In genomic region chr1:37867056-37867455, GRCm38 (mm10) we compare ENCODE assay signal across 9 mouse cellular contexts. TPM values are rescaled to one million over a fixed set of nuclear protein-coding genes. Genes with fewer than 3 reads are reported as not detected.
DNase-seq lines count a peak whose midpoint lies in the region; ATAC-seq and TF ChIP-seq lines count a peak whose summit lies in the region.
"Had no signal": no experiment of that assay in that cellular context is flagged by ENCODE, and none has a peak within 500 bp of the region (broad histone marks: within the 10 kb centered on the region; RNA-seq: fewer than 3 reads in every experiment).

No protein-coding gene starts in this region.

- DNase-seq in forebrain, postnatal 0 days, result no peak
- DNase-seq in midbrain, embryonic 14.5 days, result peak; percentile 41
- DNase-seq in adrenal gland, postnatal 25 days, result peak; percentile 52
- peak; percentile 82 for DNase-seq in induced T-regulatory cell, adult 2 months (ENCODE audit: low read depth)
- DNase-seq in neural tube, embryonic 11.5 days (ENCODE audit: low spot score), result peak; percentile 24

- no peak for ATAC-seq in forebrain, postnatal 0 days
- ATAC-seq in forebrain, embryonic 12.5 days (ENCODE audit: low FRiP score), result no peak
- ATAC-seq in midbrain, embryonic 14.5 days (ENCODE audit: low FRiP score, low TSS enrichment), result no peak
- no peak for ATAC-seq in midbrain, embryonic 15.5 days (replicated peaks)
- ATAC-seq in neural tube, embryonic 11.5 days (ENCODE audit: insufficient read depth, low FRiP score, low TSS enrichment), result no peak
- no peak for ATAC-seq in megakaryocyte-erythroid progenitor cell, adult 5-6 weeks (replicated peaks; ENCODE audit: low FRiP score, low TSS enrichment, poor library complexity, severe bottlenecking)

- no peak overlapping the region for H3K27ac ChIP-seq in forebrain, postnatal 0 days (ENCODE audit: low read depth, low read length)
- H3K27ac ChIP-seq in forebrain, embryonic 12.5 days, result no peak overlapping the region
- no peak overlapping the region for H3K27ac ChIP-seq in midbrain, embryonic 14.5 days (replicated peaks; ENCODE audit: low read depth, low read length)
- H3K27ac ChIP-seq in midbrain, embryonic 15.5 days, result no peak overlapping the region
- no peak overlapping the region for H3K27ac ChIP-seq in neural tube, embryonic 11.5 days (ENCODE audit: low read depth, low read length)

- peaks cover 3% of the 10 kb centered on the region; the same call in 1 of the 2 replicates for H3K27me3 ChIP-seq in forebrain, postnatal 0 days (ENCODE audit: insufficient read depth, low read length)
- H3K27me3 ChIP-seq in forebrain, embryonic 12.5 days, result peaks cover 10% of the 10 kb centered on the region; the same call in 1 of the 2 replicates
- H3K27me3 ChIP-seq in midbrain, embryonic 14.5 days (ENCODE audit: control insufficient read depth, insufficient read depth, low read length), result no peaks in the 10 kb centered on the region
- H3K27me3 ChIP-seq in midbrain, embryonic 15.5 days (replicated peaks), result peaks cover 7% of the 10 kb centered on the region; the same call in 1 of the 2 replicates
- H3K27me3 ChIP-seq in neural tube, embryonic 11.5 days (ENCODE audit: control insufficient read depth, insufficient read depth, low read length), result no peaks in the 10 kb centered on the region

- no peaks in the 10 kb centered on the region for H3K9me3 ChIP-seq in forebrain, postnatal 0 days (ENCODE audit: low read length)
- H3K9me3 ChIP-seq in forebrain, embryonic 12.5 days, result no peaks in the 10 kb centered on the region
- H3K9me3 ChIP-seq in midbrain, embryonic 14.5 days (ENCODE audit: control insufficient read depth, low read length), result no peaks in the 10 kb centered on the region
- H3K9me3 ChIP-seq in midbrain, embryonic 15.5 days, result no peaks in the 10 kb centered on the region
- no peaks in the 10 kb centered on the region for H3K9me3 ChIP-seq in neural tube, embryonic 11.5 days (ENCODE audit: control insufficient read depth, low read length)

- H3K4me1 ChIP-seq in forebrain, postnatal 0 days (ENCODE audit: insufficient read depth), result no peaks in the 10 kb centered on the region
- peaks cover 10% of the 10 kb centered on the region for H3K4me1 ChIP-seq in forebrain, embryonic 12.5 days
- peaks cover 13% of the 10 kb centered on the region; the same call in 1 of the 2 replicates for H3K4me1 ChIP-seq in midbrain, embryonic 14.5 days (ENCODE audit: control insufficient read depth, insufficient read depth, low read length)
- peaks cover 18% of the 10 kb centered on the region for H3K4me1 ChIP-seq in midbrain, embryonic 15.5 days
- no peaks in the 10 kb centered on the region for H3K4me1 ChIP-seq in neural tube, embryonic 11.5 days (ENCODE audit: control insufficient read depth, insufficient read depth, low read length)

- WGBS in forebrain, postnatal 0 days, result 82% methylated on average over 1 of the region's 1 CpGs
- WGBS in forebrain, embryonic 12.5 days, result 86% methylated on average over 1 of the region's 1 CpGs
- WGBS in midbrain, embryonic 14.5 days, result 85% methylated on average over 1 of the region's 1 CpGs
- WGBS in midbrain, embryonic 15.5 days, result 79% methylated on average over 1 of the region's 1 CpGs
- 65% methylated on average over 1 of the region's 1 CpGs for WGBS in neural tube, embryonic 11.5 days

- H3K4me2 ChIP-seq in forebrain, postnatal 0 days (ENCODE audit: low read depth), result no peak overlapping the region
- H3K4me2 ChIP-seq in forebrain, embryonic 12.5 days, result no peak overlapping the region
- H3K4me2 ChIP-seq in midbrain, embryonic 14.5 days (ENCODE audit: low read length), result no peak overlapping the region
- H3K4me2 ChIP-seq in midbrain, embryonic 15.5 days, result no peak overlapping the region
- H3K4me2 ChIP-seq in neural tube, embryonic 11.5 days (ENCODE audit: low read depth), result no peak overlapping the region

- H3K36me3 ChIP-seq in forebrain, postnatal 0 days (ENCODE audit: insufficient read depth), result no peaks in the 10 kb centered on the region
- H3K36me3 ChIP-seq in forebrain, embryonic 12.5 days (replicated peaks), result no peaks in the 10 kb centered on the region
- no peaks in the 10 kb centered on the region for H3K36me3 ChIP-seq in midbrain, embryonic 14.5 days (ENCODE audit: control insufficient read depth, insufficient read depth, low read length)
- H3K36me3 ChIP-seq in midbrain, embryonic 15.5 days (replicated peaks), result no peaks in the 10 kb centered on the region
- H3K36me3 ChIP-seq in neural tube, embryonic 11.5 days (ENCODE audit: control insufficient read depth, insufficient read depth, low read length), result no peaks in the 10 kb centered on the region

- H3K4me3 ChIP-seq in forebrain, postnatal 0 days (ENCODE audit: low read depth, low read length), result no peak overlapping the region
- no peak overlapping the region for H3K4me3 ChIP-seq in forebrain, embryonic 12.5 days (replicated peaks)
- no peak overlapping the region for H3K4me3 ChIP-seq in midbrain, embryonic 14.5 days (replicated peaks; ENCODE audit: low read depth, low read length)
- no peak overlapping the region for H3K4me3 ChIP-seq in midbrain, embryonic 15.5 days
- H3K4me3 ChIP-seq in neural tube, embryonic 11.5 days (ENCODE audit: low read depth, low read length), result no peak overlapping the region

- no peak overlapping the region for H3K9ac ChIP-seq in forebrain, postnatal 0 days
- H3K9ac ChIP-seq in forebrain, embryonic 12.5 days, result no peak overlapping the region
- no peak overlapping the region for H3K9ac ChIP-seq in midbrain, embryonic 14.5 days (replicated peaks; ENCODE audit: low read length)
- H3K9ac ChIP-seq in midbrain, embryonic 15.5 days, result no peak overlapping the region
- H3K9ac ChIP-seq in neural tube, embryonic 11.5 days (ENCODE audit: low read length), result no peak overlapping the region

- TF ChIP-seq CTCF in forebrain, postnatal 0 days (IDR thresholded peaks at IDR 0.05; ENCODE audit: low read depth), result peak; percentile 70

RNA-seq across cellular contexts. Expression of gene Tsga10, which starts 0.8 kb away (rescaled TPM):
- total RNA-seq in forebrain, postnatal 0 days (2014; rRNA removed), result 14.8 and 15.9 TPM in 2 replicates
- polyA plus RNA-seq in forebrain, postnatal 0 days (2015; fragmentation: Nextera tagmentation; extraction: Ambion mirVana), result 10.2 and 10.3 TPM in 2 replicates
- 18.3 and 20.2 TPM in 2 replicates for polyA plus RNA-seq in forebrain, embryonic 12.5 days (2016; fragmentation: Nextera tagmentation; extraction: Ambion mirVana)
- polyA plus RNA-seq in midbrain, embryonic 14.5 days (2014; fragmentation: Nextera tagmentation; extraction: Ambion mirVana), result 20.8 and 23.3 TPM in 2 replicates
- polyA plus RNA-seq in midbrain, embryonic 15.5 days (2015; fragmentation: Nextera tagmentation; extraction: Ambion mirVana), result 19.1 and 20.8 TPM in 2 replicates
- total RNA-seq in adrenal gland, postnatal 25 days (2021), result 6.0 and 6.6 TPM in 2 replicates
- 15.8 and 16.7 TPM in 2 replicates for polyA plus RNA-seq in neural tube, embryonic 11.5 days (2014; fragmentation: Nextera tagmentation; extraction: Ambion mirVana)
- 1.4 and 2.4 TPM in 2 replicates for total RNA-seq in megakaryocyte-erythroid progenitor cell, adult 5-6 weeks (2014; fragmentation: Nextera tagmentation)
- 2.2 and 4.6 TPM in 2 replicates for total RNA-seq in megakaryocyte-erythroid progenitor cell, adult 5-6 weeks (2017)

RNA-seq across cellular contexts. Expression of gene Lipt1, which starts 4.5 kb away (rescaled TPM):
- total RNA-seq in forebrain, postnatal 0 days (2014; rRNA removed), result 8.1 and 10.8 TPM in 2 replicates
- polyA plus RNA-seq in forebrain, postnatal 0 days (2015; fragmentation: Nextera tagmentation; extraction: Ambion mirVana), result 5.7 TPM in 2 replicates
- polyA plus RNA-seq in forebrain, embryonic 12.5 days (2016; fragmentation: Nextera tagmentation; extraction: Ambion mirVana), result 7.9 and 9.3 TPM in 2 replicates
- 6.8 and 9.1 TPM in 2 replicates for polyA plus RNA-seq in midbrain, embryonic 14.5 days (2014; fragmentation: Nextera tagmentation; extraction: Ambion mirVana)
- 6.9 and 7.7 TPM in 2 replicates for polyA plus RNA-seq in midbrain, embryonic 15.5 days (2015; fragmentation: Nextera tagmentation; extraction: Ambion mirVana)
- total RNA-seq in adrenal gland, postnatal 25 days (2021), result 10.3 and 17.2 TPM in 2 replicates
- 7.6 and 7.8 TPM in 2 replicates for polyA plus RNA-seq in neural tube, embryonic 11.5 days (2014; fragmentation: Nextera tagmentation; extraction: Ambion mirVana)
- 6.3 and 13.1 TPM in 2 replicates for total RNA-seq in megakaryocyte-erythroid progenitor cell, adult 5-6 weeks (2014; fragmentation: Nextera tagmentation)
- 5.5 and 5.8 TPM in 2 replicates for total RNA-seq in megakaryocyte-erythroid progenitor cell, adult 5-6 weeks (2017)

RNA-seq across cellular contexts. Expression of gene Mitd1, which starts 23.2 kb away (rescaled TPM):
- total RNA-seq in forebrain, postnatal 0 days (2014; rRNA removed), result 9.7 and 11.9 TPM in 2 replicates
- polyA plus RNA-seq in forebrain, postnatal 0 days (2015; fragmentation: Nextera tagmentation; extraction: Ambion mirVana), result 8.1 and 9.5 TPM in 2 replicates
- polyA plus RNA-seq in forebrain, embryonic 12.5 days (2016; fragmentation: Nextera tagmentation; extraction: Ambion mirVana), result 22.1 and 23.1 TPM in 2 replicates
- 13.7 and 14.7 TPM in 2 replicates for polyA plus RNA-seq in midbrain, embryonic 14.5 days (2014; fragmentation: Nextera tagmentation; extraction: Ambion mirVana)
- polyA plus RNA-seq in midbrain, embryonic 15.5 days (2015; fragmentation: Nextera tagmentation; extraction: Ambion mirVana), result 15.6 and 15.9 TPM in 2 replicates
- 16.1 and 18.3 TPM in 2 replicates for total RNA-seq in adrenal gland, postnatal 25 days (2021)
- polyA plus RNA-seq in neural tube, embryonic 11.5 days (2014; fragmentation: Nextera tagmentation; extraction: Ambion mirVana), result 23.4 and 23.9 TPM in 2 replicates
- total RNA-seq in megakaryocyte-erythroid progenitor cell, adult 5-6 weeks (2014; fragmentation: Nextera tagmentation), result 35.8 and 79.7 TPM in 2 replicates
- total RNA-seq in megakaryocyte-erythroid progenitor cell, adult 5-6 weeks (2017), result 58.4 and 68.1 TPM in 2 replicates

RNA-seq across cellular contexts. Expression of gene Mrpl30, which starts 23.2 kb away (rescaled TPM):
- total RNA-seq in forebrain, postnatal 0 days (2014; rRNA removed), result 105 and 153 TPM in 2 replicates
- polyA plus RNA-seq in forebrain, postnatal 0 days (2015; fragmentation: Nextera tagmentation; extraction: Ambion mirVana), result 291 and 359 TPM in 2 replicates
- 213 and 215 TPM in 2 replicates for polyA plus RNA-seq in forebrain, embryonic 12.5 days (2016; fragmentation: Nextera tagmentation; extraction: Ambion mirVana)
- 275 and 310 TPM in 2 replicates for polyA plus RNA-seq in midbrain, embryonic 14.5 days (2014; fragmentation: Nextera tagmentation; extraction: Ambion mirVana)
- 224 and 231 TPM in 2 replicates for polyA plus RNA-seq in midbrain, embryonic 15.5 days (2015; fragmentation: Nextera tagmentation; extraction: Ambion mirVana)
- total RNA-seq in adrenal gland, postnatal 25 days (2021), result 181 and 191 TPM in 2 replicates
- polyA plus RNA-seq in neural tube, embryonic 11.5 days (2014; fragmentation: Nextera tagmentation; extraction: Ambion mirVana), result 219 and 231 TPM in 2 replicates
- 306 and 339 TPM in 2 replicates for total RNA-seq in megakaryocyte-erythroid progenitor cell, adult 5-6 weeks (2014; fragmentation: Nextera tagmentation)
- total RNA-seq in megakaryocyte-erythroid progenitor cell, adult 5-6 weeks (2017), result 255 and 318 TPM in 2 replicates

RNA-seq across cellular contexts. Expression of gene Lyg2, which starts 49.2 kb away (rescaled TPM):
- total RNA-seq in forebrain, postnatal 0 days (2014; rRNA removed), result 0.05 TPM in 1 of 2 replicates, not detected in the other
- polyA plus RNA-seq in forebrain, postnatal 0 days (2015; fragmentation: Nextera tagmentation; extraction: Ambion mirVana), result not detected in 2 replicates
- polyA plus RNA-seq in forebrain, embryonic 12.5 days (2016; fragmentation: Nextera tagmentation; extraction: Ambion mirVana), result not detected in 2 replicates
- polyA plus RNA-seq in midbrain, embryonic 14.5 days (2014; fragmentation: Nextera tagmentation; extraction: Ambion mirVana), result not detected in 2 replicates
- not detected in 2 replicates for polyA plus RNA-seq in midbrain, embryonic 15.5 days (2015; fragmentation: Nextera tagmentation; extraction: Ambion mirVana)
- not detected in 2 replicates for total RNA-seq in adrenal gland, postnatal 25 days (2021)
- polyA plus RNA-seq in neural tube, embryonic 11.5 days (2014; fragmentation: Nextera tagmentation; extraction: Ambion mirVana), result not detected in 2 replicates
- total RNA-seq in megakaryocyte-erythroid progenitor cell, adult 5-6 weeks (2014; fragmentation: Nextera tagmentation), result not detected in 2 replicates
- total RNA-seq in megakaryocyte-erythroid progenitor cell, adult 5-6 weeks (2017), result not detected in 2 replicates
- total RNA-seq: hematopoietic stem cell, adult 5-6 weeks had no signal
